8 mouse cellular contexts compared by ENCODE assay signal in genomic region chr2:32607262-32607947, GRCm38 (mm10). TPM values are rescaled to one million over a fixed set of nuclear protein-coding genes. Genes with fewer than 3 reads are reported as not detected.
DNase-seq lines count a peak whose midpoint lies in the region; ATAC-seq and TF ChIP-seq lines count a peak whose summit lies in the region.

No protein-coding gene starts in this region.

- peaks cover 27% of the 10 kb centered on the region for H3K36me3 ChIP-seq in G1E (replicated peaks)
- H3K36me3 ChIP-seq in spleen, adult 2 months (ENCODE audit: control insufficient read depth, insufficient read depth, low read length): no peaks in the 10 kb centered on the region

- peak overlapping the region; percentile 46; the same call in 1 of the 2 replicates for H3K27ac ChIP-seq in spleen, adult 2 months (ENCODE audit: insufficient read depth, low read length)

- ATAC-seq in frontal cortex, adult (ENCODE audit: low TSS enrichment): peak; percentile 14; the same call in 1 of the 2 replicates
- ATAC-seq in G1E (ENCODE audit: extremely low read depth, insufficient number of reproducible peaks, low FRiP score, poor library complexity, severe bottlenecking): no peak
- peak; percentile 48 for ATAC-seq in megakaryocyte, adult 5-6 weeks (ENCODE audit: poor library complexity, severe bottlenecking)

- no peaks in the 10 kb centered on the region for H3K27me3 ChIP-seq in G1E (ENCODE audit: insufficient read depth, low read length)
- H3K27me3 ChIP-seq in spleen, adult 2 months (ENCODE audit: control insufficient read depth, insufficient read depth, low read length): no peaks in the 10 kb centered on the region; the same call in 1 of the 2 replicates

- DNase-seq in frontal cortex, postnatal 25 days (ENCODE audit: low spot score in 2 of 2): no peak
- DNase-seq in G1E (ENCODE audit: low spot score): peak; percentile 53
- peak; percentile 63 to 68 for DNase-seq in cerebellum, postnatal 25 days
- peak; percentile 74 to 75 for DNase-seq in heart, adult 18-20 months
- peak; percentile 65 for DNase-seq in kidney, postnatal 10 days
- DNase-seq in spleen, adult 2 months (ENCODE audit: low read depth in 1 of 2, low spot score in 2 of 2): peak in 1 of 2 experiments; percentile 34

- no peaks in the 10 kb centered on the region for H3K9me3 ChIP-seq in G1E (replicated peaks)

- no peak for TF ChIP-seq POLR2A in spleen, adult 2 months (IDR thresholded peaks at IDR 0.05; ENCODE audit: low read depth, low read length)

- peaks cover 69% of the 10 kb centered on the region for H3K4me1 ChIP-seq in G1E (ENCODE audit: insufficient read depth, low read depth, low read length)
- peaks cover 11% of the 10 kb centered on the region for H3K4me1 ChIP-seq in spleen, adult 2 months (ENCODE audit: control insufficient read depth, insufficient read depth, insufficient read length)

- 1% methylated on average over 33 of the region's 34 CpGs for WGBS in spleen, adult 2 months

- H3K4me3 ChIP-seq in G1E (ENCODE audit: low read depth, low read length): peak overlapping the region; percentile 80
- peak overlapping the region; percentile 56 for H3K4me3 ChIP-seq in spleen, adult 2 months (ENCODE audit: extremely low read depth, insufficient read depth, insufficient read length)

- TF ChIP-seq CTCF in G1E (IDR thresholded peaks at IDR 0.05; ENCODE audit: low read depth, low read length): no peak
- TF ChIP-seq CTCF in spleen, adult 2 months (IDR thresholded peaks at IDR 0.05; ENCODE audit: extremely low read depth, insufficient read depth, insufficient read length, insufficient replicate concordance): no peak

RNA-seq across cellular contexts. Expression of gene St6galnac6, which starts 7.9 kb away (rescaled TPM):
- 18.3 and 20.2 TPM in 2 replicates for total RNA-seq in G1E (2014; fragmentation: Nextera tagmentation)
- 16.8 and 19.8 TPM in 2 replicates for total RNA-seq in G1E (2017)
- polyA plus RNA-seq in G1E (2012): 36.6 and 39.2 TPM in 2 replicates
- 100 to 1,000 TPM; 108 to 117 TPM for total RNA-seq in heart, adult 18-20 months (2021)
- 8.2 and 8.6 TPM in 2 replicates for total RNA-seq in megakaryocyte, adult 5-6 weeks (2015)
- 13.1 and 13.3 TPM in 2 replicates for total RNA-seq in megakaryocyte, adult 5-6 weeks (2017)
- polyA plus RNA-seq in spleen, adult 2 months (2012; rRNA removed): 22.3 and 32.4 TPM in 2 replicates

RNA-seq across cellular contexts. Expression of gene Ak1, which starts 14.2 kb away (rescaled TPM):
- total RNA-seq in G1E (2014; fragmentation: Nextera tagmentation) (not detected in 2 replicates), G1E (2017) (0.44 and 0.58 TPM in 2 replicates)
- polyA plus RNA-seq in G1E (2012): 0.42 and 0.56 TPM in 2 replicates
- 100 to 1,000 TPM; 654 to 691 TPM for total RNA-seq in heart, adult 18-20 months (2021)
- total RNA-seq in megakaryocyte, adult 5-6 weeks (2015): not detected in 2 replicates
- not detected in 2 replicates for total RNA-seq in megakaryocyte, adult 5-6 weeks (2017)
- 6.3 and 7.4 TPM in 2 replicates for polyA plus RNA-seq in spleen, adult 2 months (2012; rRNA removed)

RNA-seq across cellular contexts. Expression of gene St6galnac4, which starts 20.5 kb away (rescaled TPM):
- total RNA-seq in G1E (2014; fragmentation: Nextera tagmentation): 15.4 and 25.2 TPM in 2 replicates
- total RNA-seq in G1E (2017): 6.7 and 8.1 TPM in 2 replicates
- polyA plus RNA-seq in G1E (2012): 20.8 and 24.4 TPM in 2 replicates
- 10 to 100 TPM; 14.7 to 16.1 TPM for total RNA-seq in heart, adult 18-20 months (2021)
- total RNA-seq in megakaryocyte, adult 5-6 weeks (2015): 5.8 and 9.2 TPM in 2 replicates
- total RNA-seq in megakaryocyte, adult 5-6 weeks (2017): 8.6 and 12.1 TPM in 2 replicates
- 34.2 and 40.4 TPM in 2 replicates for polyA plus RNA-seq in spleen, adult 2 months (2012; rRNA removed)

RNA-seq across cellular contexts. Expression of gene 9430097D07Rik, which starts 31.9 kb away (rescaled TPM):
- total RNA-seq in G1E (2014; fragmentation: Nextera tagmentation) (not detected in 2 replicates), G1E (2017) (0.11 TPM in 1 of 2 replicates, not detected in the other)
- not detected in 2 replicates for polyA plus RNA-seq in G1E (2012)
- total RNA-seq in heart, adult 18-20 months (2021): not detected
- total RNA-seq in megakaryocyte, adult 5-6 weeks (2015): not detected in 2 replicates
- total RNA-seq in megakaryocyte, adult 5-6 weeks (2017): not detected in 2 replicates
- polyA plus RNA-seq in spleen, adult 2 months (2012; rRNA removed): not detected in 2 replicates

RNA-seq across cellular contexts. Expression of gene Pip5kl1, which starts 32.8 kb away (rescaled TPM):
- total RNA-seq in G1E (2014; fragmentation: Nextera tagmentation) (1.0 TPM in 1 of 2 replicates, not detected in the other), G1E (2017) (0.71 and 1.0 TPM in 2 replicates)
- 0.11 and 0.13 TPM in 2 replicates for polyA plus RNA-seq in G1E (2012)
- not detected for total RNA-seq in heart, adult 18-20 months (2021)
- total RNA-seq in megakaryocyte, adult 5-6 weeks (2015): 0.31 TPM in 1 of 2 replicates, not detected in the other
- not detected in 2 replicates for total RNA-seq in megakaryocyte, adult 5-6 weeks (2017)
- polyA plus RNA-seq in spleen, adult 2 months (2012; rRNA removed): 0.06 and 0.40 TPM in 2 replicates

Comparison
In these comparisons a context has a peak if more than half of its experiments do, and no peak if none do; other contexts are left out.
1. DNase-seq: peak in G1E (single experiment), cerebellum, postnatal 25 days (2 of 2), heart, adult 18-20 months (2 of 2) and kidney, postnatal 10 days (single experiment); none in frontal cortex, postnatal 25 days (0 of 2).
2. RNA of gene St6galnac6, which starts 7.9 kb away (total RNA-seq): 108 to 117 TPM in heart, adult 18-20 months; 16.8 to 20.2 TPM in G1E and 8.2 to 13.3 TPM in megakaryocyte, adult 5-6 weeks; every median in the first group is over 4 times any median in the second.
3. RNA of gene Ak1, which starts 14.2 kb away (total RNA-seq): 654 to 691 TPM in heart, adult 18-20 months; 0.44 to 0.58 TPM in G1E and not detected in megakaryocyte, adult 5-6 weeks; every median in the first group is over 100 times any median in the second.